Mouse (Mus musculus) heart, embryonic 16.5 days (tissue): ENCODE results near the gene Ston1. TPM values are rescaled to one million over a fixed set of nuclear protein-coding genes. Genes with fewer than 3 reads are reported as not detected.

Source experiments
- ATAC-seq: fragments of 200-750 bp; cut with Nextera tagmentation; replicated peaks from 2 replicates; pipeline ENCODE4 v1.8.0; 2017; ENCODE audit warnings: moderate number of reproducible peaks; ENCODE audit not compliant: insufficient read depth, low FRiP score; ENCODE audit errors: extremely low read depth
- H3K27ac ChIP-seq: fragments of 300-500 bp; sonication (generic); 2 replicates; pipeline ENCODE4 v1.5.1; 2014; ENCODE audit warnings: mild to moderate bottlenecking, low read length, control low read depth, moderate library complexity
- H3K27me3 ChIP-seq: fragments of 300-500 bp; sonication (generic); 2 replicates; pipeline ENCODE4 v1.6.1; 2014; ENCODE audit warnings: low read length, mixed read lengths; ENCODE audit not compliant: control insufficient read depth, insufficient read depth
- H3K36me3 ChIP-seq: fragments of 300-500 bp; sonication (generic); 2 replicates; pipeline ENCODE4 v1.6.1; 2014; ENCODE audit not compliant: control insufficient read depth, insufficient read depth
- H3K4me1 ChIP-seq: fragments of 300-500 bp; sonication (generic); 2 replicates; pipeline ENCODE4 v1.6.1; 2014; ENCODE audit warnings: low read length, mixed read lengths; ENCODE audit not compliant: control insufficient read depth, insufficient read depth
- H3K4me2 ChIP-seq: fragments of 300-500 bp; sonication (generic); 2 replicates; pipeline ENCODE4 v1.6.1; 2014; ENCODE audit warnings: low read depth, mild to moderate bottlenecking, control low read depth, low read length
- H3K4me3 ChIP-seq: fragments of 300-500 bp; sonication (generic); 2 replicates; pipeline ENCODE4 v1.5.1; 2014; ENCODE audit warnings: mild to moderate bottlenecking, control low read depth, low read length
- H3K9ac ChIP-seq: fragments of 300-500 bp; sonication (generic); 2 replicates; pipeline ENCODE4 v1.6.1; 2014; ENCODE audit warnings: low read length, control low read depth
- H3K9me3 ChIP-seq: fragments of 300-500 bp; sonication (generic); replicated peaks from 2 replicates; pipeline ENCODE4 v1.6.1; 2016; ENCODE audit warnings: low read length; ENCODE audit not compliant: control insufficient read depth
- WGBS: fragments of 180-500 bp; shearing (Covaris S2); extraction: QIAGEN DNeasy Blood & Tissue Kit; methylation state at CpG from one replicate; pipeline ENCODE4 v1.1.7; 2014; 5-methylcytosine and 5-hydroxymethylcytosine counted together
- polyA plus RNA-seq: library from polyadenylated mRNA; unstranded; fragments of >200 nt; fragmentation: Nextera tagmentation; extraction: Ambion mirVana; gene quantifications from 2 replicates; pipeline ENCODE4 v1.2.1, GENCODE M21; 2015

Gene Ston1
- polyA plus RNA-seq, 1 experiment from 2014 or later = 4.7 TPM

GRCm38 (mm10) chr17:88581511-88582021, 15.9 kb upstream of the Ston1 start:
- H3K9ac ChIP-seq = no peak overlapping the region
- no peak; the same call in 1 of the 2 replicates for ATAC-seq
- no peaks in the 10 kb centered on the region for H3K27me3 ChIP-seq
- no peak overlapping the region for H3K4me3 ChIP-seq
- no peaks in the 10 kb centered on the region; the same call in 1 of the 2 replicates for H3K4me1 ChIP-seq
- 58% methylated on average over 6 of the region's 6 CpGs for WGBS
- H3K9me3 ChIP-seq = no peaks in the 10 kb centered on the region
- H3K27ac ChIP-seq = no peak overlapping the region; the same call in 1 of the 2 replicates
- peaks cover 52% of the 10 kb centered on the region for H3K36me3 ChIP-seq
- H3K4me2 ChIP-seq = no peak overlapping the region

- H3K4me3 ChIP-seq = no peak overlapping the region
- ATAC-seq = no peak
- 81% methylated on average over 11 of the region's 11 CpGs for WGBS
These were observed 14.5 kb upstream of the Ston1 start for GRCm38 (mm10) chr17:88582999-88583398.

GRCm38 (mm10) chr17:88583411-88583810, 14.1 kb upstream of the Ston1 start:
- no peaks in the 10 kb centered on the region for H3K27me3 ChIP-seq
- no peak for ATAC-seq
- no peaks in the 10 kb centered on the region for H3K9me3 ChIP-seq
- no peak overlapping the region for H3K27ac ChIP-seq
- no peak overlapping the region for H3K4me3 ChIP-seq
- 81% methylated on average over 8 of the region's 8 CpGs for WGBS
- peaks cover 38% of the 10 kb centered on the region for H3K36me3 ChIP-seq
- H3K4me2 ChIP-seq = no peak overlapping the region
- no peak overlapping the region for H3K9ac ChIP-seq
- no peaks in the 10 kb centered on the region; the same call in 1 of the 2 replicates for H3K4me1 ChIP-seq

More at GRCm38 (mm10) chr17:88582999-88583398, 14.5 kb upstream of the Ston1 start:
- H3K27ac ChIP-seq = no peak overlapping the region
- no peaks in the 10 kb centered on the region; the same call in 1 of the 2 replicates for H3K4me1 ChIP-seq
- no peaks in the 10 kb centered on the region for H3K27me3 ChIP-seq
- H3K9ac ChIP-seq = no peak overlapping the region
- no peak overlapping the region for H3K4me2 ChIP-seq
- peaks cover 39% of the 10 kb centered on the region for H3K36me3 ChIP-seq
- H3K9me3 ChIP-seq = no peaks in the 10 kb centered on the region

- 78% methylated on average over 15 of the region's 15 CpGs for WGBS
- Histone ChIP-seq H3K27me3 (no peaks in the 10 kb centered on the region), H3K4me1 (no peaks in the 10 kb centered on the region), H3K36me3 (peaks cover 34% of the 10 kb centered on the region), H3K4me3 (no peak overlapping the region), H3K4me2 (no peak overlapping the region), H3K9me3 (no peaks in the 10 kb centered on the region), H3K27ac (no peak overlapping the region), H3K9ac (no peak overlapping the region)
- ATAC-seq = no peak
These were observed 10.1 kb upstream of the Ston1 start for GRCm38 (mm10) chr17:88587371-88587770.

GRCm38 (mm10) chr17:88588228-88588627, 9.3 kb upstream of the Ston1 start:
- 94% methylated on average over 8 of the region's 8 CpGs for WGBS
- H3K9me3 ChIP-seq = no peaks in the 10 kb centered on the region
- peaks cover 32% of the 10 kb centered on the region for H3K36me3 ChIP-seq
- H3K4me3 ChIP-seq = no peak overlapping the region
- no peak overlapping the region for H3K27ac ChIP-seq
- H3K9ac ChIP-seq = no peak overlapping the region
- no peaks in the 10 kb centered on the region for H3K27me3 ChIP-seq
- H3K4me1 ChIP-seq = no peaks in the 10 kb centered on the region
- no peak for ATAC-seq
- no peak overlapping the region for H3K4me2 ChIP-seq

GRCm38 (mm10) chr17:88590251-88590650, 7.2 kb upstream of the Ston1 start:
- no peak for ATAC-seq
- Histone ChIP-seq H3K4me2 (no peak overlapping the region), H3K9ac (no peak overlapping the region), H3K36me3 (peaks cover 18% of the 10 kb centered on the region), H3K27me3 (no peaks in the 10 kb centered on the region), H3K4me3 (no peak overlapping the region), H3K9me3 (no peaks in the 10 kb centered on the region), H3K27ac (no peak overlapping the region), H3K4me1 (no peaks in the 10 kb centered on the region)
- WGBS = 89% methylated on average over 6 of the region's 6 CpGs

- no peak overlapping the region for H3K9ac ChIP-seq
- no peak overlapping the region for H3K4me3 ChIP-seq
- no peaks in the 10 kb centered on the region for H3K36me3 ChIP-seq
- peaks cover 19% of the 10 kb centered on the region for H3K4me1 ChIP-seq
- H3K27me3 ChIP-seq = no peaks in the 10 kb centered on the region
- WGBS = 57% methylated on average over 4 of the region's 4 CpGs
- no peak for ATAC-seq
- no peaks in the 10 kb centered on the region for H3K9me3 ChIP-seq
- no peak overlapping the region for H3K4me2 ChIP-seq
- no peak overlapping the region for H3K27ac ChIP-seq
These were observed 2.4 kb upstream of the Ston1 start for GRCm38 (mm10) chr17:88595071-88595470.

- Histone ChIP-seq H3K9me3 (no peaks in the 10 kb centered on the region), H3K4me2 (no peak overlapping the region), H3K36me3 (no peaks in the 10 kb centered on the region), H3K9ac (no peak overlapping the region), H3K27ac (no peak overlapping the region), H3K27me3 (no peaks in the 10 kb centered on the region), H3K4me3 (no peak overlapping the region), H3K4me1 (peaks cover 22% of the 10 kb centered on the region)
- WGBS = 82% methylated on average over 4 of the region's 4 CpGs
- no peak for ATAC-seq
These were observed 1.4 kb upstream of the Ston1 start for GRCm38 (mm10) chr17:88596068-88596467.

GRCm38 (mm10) chr17:88596544-88597221, 801 bp upstream of the Ston1 start:
- no peaks in the 10 kb centered on the region for H3K36me3 ChIP-seq
- no peaks in the 10 kb centered on the region for H3K27me3 ChIP-seq
- H3K4me3 ChIP-seq = peak overlapping the region; percentile 60
- no peaks in the 10 kb centered on the region for H3K9me3 ChIP-seq
- H3K4me2 ChIP-seq = peak overlapping the region; percentile 97
- H3K4me1 ChIP-seq = peaks cover 22% of the 10 kb centered on the region
- H3K9ac ChIP-seq = peak overlapping the region; percentile 76
- ATAC-seq = no peak
- WGBS = 31% methylated on average over 16 of the region's 16 CpGs
- peak overlapping the region; percentile 94 for H3K27ac ChIP-seq
